Mouse (Mus musculus): ENCODE data around the gene Sohlh1. TPM values are rescaled to one million over a fixed set of nuclear protein-coding genes. Genes with fewer than 3 reads are reported as not detected.

Gene Sohlh1
- total and polyA plus RNA-seq, 3 experiments, result not detected

GRCm38 (mm10) chr2:25830786-25831185, 16.3 kb downstream of the Sohlh1 start:
- TF ChIP-seq KAT2A (conservative IDR thresholded peaks at IDR 0.05; ENCODE audit: low read depth, low read length), result no peak
- TF ChIP-seq GABPA (IDR thresholded peaks at IDR 0.05; ENCODE audit: low read depth, low read length), result no peak
- no peak for TF ChIP-seq CTCF (IDR thresholded peaks at IDR 0.05 in 2 of 3, conservative IDR thresholded peaks at IDR 0.05 in 1 of 3; ENCODE audit: control insufficient read depth in 1 of 3, insufficient read depth in 1 of 3, low read depth in 2 of 3, low read length in 3 of 3, poor library complexity in 1 of 3, severe bottlenecking in 1 of 3)
- TF ChIP-seq ETS1 (IDR thresholded peaks at IDR 0.05; ENCODE audit: low read depth, low read length), result no peak
- TF ChIP-seq GATA1 (IDR thresholded peaks at IDR 0.05; ENCODE audit: low read depth, low read length), result no peak
- no peak for TF ChIP-seq POLR2AphosphoS5 (IDR thresholded peaks at IDR 0.05; ENCODE audit: borderline replicate concordance, low read depth, low read length)
- no peak for TF ChIP-seq NRF1 (IDR thresholded peaks at IDR 0.05; ENCODE audit: insufficient read depth, low read depth, low read length, poor library complexity, severe bottlenecking)
- no peak for TF ChIP-seq MAZ (IDR thresholded peaks at IDR 0.05; ENCODE audit: low read depth, low read length)
- no peak for TF ChIP-seq TBP (IDR thresholded peaks at IDR 0.05; ENCODE audit: low read depth, low read length)
- no peak for TF ChIP-seq ZKSCAN1 (IDR thresholded peaks at IDR 0.05; ENCODE audit: low read depth, low read length)
- TF ChIP-seq USF1 (IDR thresholded peaks at IDR 0.05; ENCODE audit: low read depth, low read length), result no peak
- TF ChIP-seq RAD21 (IDR thresholded peaks at IDR 0.05; ENCODE audit: low read depth, low read length), result no peak
- TF ChIP-seq E2F4 (IDR thresholded peaks at IDR 0.05; ENCODE audit: borderline replicate concordance, low read depth, low read length), result no peak
- no peak for TF ChIP-seq TCF12 (IDR thresholded peaks at IDR 0.05; ENCODE audit: low read depth, low read length)
- no peak for TF ChIP-seq UBTF (IDR thresholded peaks at IDR 0.05; ENCODE audit: borderline replicate concordance, insufficient read depth, low read depth, low read length)
- H3K9me3 ChIP-seq (replicated peaks; ENCODE audit: insufficient read depth, low read length), result no peaks in the 10 kb centered on the region
- H3K79me2 ChIP-seq (ENCODE audit: control insufficient read depth, insufficient read depth, low read length, poor library complexity), result no peaks in the 10 kb centered on the region
- no peak overlapping the region for H3K27ac ChIP-seq (ENCODE audit: control insufficient read depth, low read depth, low read length)
- H3K4me1 ChIP-seq (ENCODE audit: control insufficient read depth in 1 of 2, insufficient read depth in 2 of 2, low read length in 2 of 2), result no peaks in the 10 kb centered on the region
- no peak overlapping the region for H3K9ac ChIP-seq (ENCODE audit: control insufficient read depth, low read depth, low read length, poor library complexity, severe bottlenecking)
- H3K27me3 ChIP-seq (ENCODE audit: control insufficient read depth in 1 of 2, insufficient read depth in 2 of 2, low read length in 2 of 2), result peaks cover 0 to 1% of the 10 kb centered on the region in 2 experiments; a peak in 1 of 4 replicates
- H3K4me3 ChIP-seq (ENCODE audit: control insufficient read depth in 1 of 2, insufficient read depth in 1 of 2, low read depth in 2 of 2, low read length in 2 of 2), result no peak overlapping the region
- DNase-seq (ENCODE audit: low read depth, low spot score), result no peak
- no peaks in the 10 kb centered on the region for H3K36me3 ChIP-seq (ENCODE audit: control insufficient read depth in 1 of 2, insufficient read depth in 2 of 2, low read length in 2 of 2)

DNA sequence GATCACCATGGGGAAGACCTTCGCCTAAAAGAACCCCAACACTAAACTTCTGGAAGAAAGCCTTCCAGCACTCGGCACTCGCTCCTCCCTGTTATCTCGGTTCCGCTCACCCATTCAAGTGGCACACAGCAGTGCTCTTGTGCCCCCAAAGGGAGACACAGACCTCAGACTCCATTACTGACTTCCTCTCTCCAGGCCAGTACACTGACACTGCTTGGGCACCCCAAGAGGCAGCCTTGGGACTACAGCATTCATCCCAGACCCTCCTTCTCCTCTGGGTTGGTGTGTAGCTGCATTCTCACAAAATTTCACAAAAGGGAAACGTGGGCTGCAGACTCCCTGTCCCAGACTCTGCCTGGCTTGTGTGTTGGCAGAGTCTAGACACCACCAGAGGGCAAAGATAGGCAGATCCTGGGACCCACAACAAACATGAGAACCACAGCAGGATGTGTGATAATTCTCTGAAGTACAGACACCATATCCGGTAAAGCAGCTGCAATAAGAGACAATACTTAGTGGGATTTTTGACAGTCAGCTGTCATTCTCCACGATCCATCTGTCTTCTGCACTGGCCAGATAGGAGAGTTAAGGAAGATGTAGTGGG, 18.6 kb downstream of the Sohlh1 start:
- Histone ChIP-seq H3K36me3 (ENCODE audit: control insufficient read depth in 1 of 2, insufficient read depth in 2 of 2, low read length in 2 of 2) (no peaks in the 10 kb centered on the region), H3K79me2 (ENCODE audit: control insufficient read depth, insufficient read depth, low read length, poor library complexity) (no peaks in the 10 kb centered on the region), H3K9me3 (replicated peaks; ENCODE audit: insufficient read depth, low read length) (no peaks in the 10 kb centered on the region), H3K27me3 (ENCODE audit: control insufficient read depth in 1 of 2, insufficient read depth in 2 of 2, low read length in 2 of 2) (peaks cover 0 to 3% of the 10 kb centered on the region in 2 experiments; a peak in 2 of 4 replicates), H3K9ac (ENCODE audit: control insufficient read depth, low read depth, low read length, poor library complexity, severe bottlenecking) (no peak overlapping the region), H3K4me3 (ENCODE audit: control insufficient read depth in 1 of 2, insufficient read depth in 1 of 2, low read depth in 2 of 2, low read length in 2 of 2) (no peak overlapping the region), H3K4me1 (ENCODE audit: control insufficient read depth in 1 of 2, insufficient read depth in 2 of 2, low read length in 2 of 2) (no peaks in the 10 kb centered on the region), H3K27ac (ENCODE audit: control insufficient read depth, low read depth, low read length) (no peak overlapping the region)
- TF ChIP-seq MAX (IDR thresholded peaks at IDR 0.05; ENCODE audit: low read length), result no peak
- no peak for TF ChIP-seq POLR2AphosphoS2 (IDR thresholded peaks at IDR 0.05; ENCODE audit: low read length)
- TF ChIP-seq TBP (IDR thresholded peaks at IDR 0.05; ENCODE audit: low read depth, low read length), result no peak
- no peak for TF ChIP-seq GABPA (IDR thresholded peaks at IDR 0.05; ENCODE audit: low read depth, low read length)
- no peak for TF ChIP-seq NELFE (IDR thresholded peaks at IDR 0.05; ENCODE audit: low read depth, low read length)
- no peak for TF ChIP-seq SIN3A (IDR thresholded peaks at IDR 0.05; ENCODE audit: low read length)
- no peak for TF ChIP-seq POLR2A (IDR thresholded peaks at IDR 0.05; ENCODE audit: control insufficient read depth in 1 of 2, insufficient read depth in 1 of 2, low read depth in 1 of 2, low read length in 2 of 2, poor library complexity in 1 of 2)
- TF ChIP-seq BHLHE40 (IDR thresholded peaks at IDR 0.05; ENCODE audit: borderline replicate concordance, low read depth, low read length), result no peak
- TF ChIP-seq TAL1 (IDR thresholded peaks at IDR 0.05; ENCODE audit: low read length), result no peak
- no peak for TF ChIP-seq MEF2A (IDR thresholded peaks at IDR 0.05; ENCODE audit: extremely low read depth, insufficient replicate concordance, low read depth, low read length, poor library complexity, severe bottlenecking)
- TF ChIP-seq ZNF384 (IDR thresholded peaks at IDR 0.05; ENCODE audit: low read depth, low read length), result no peak
- no peak for TF ChIP-seq E2F4 (IDR thresholded peaks at IDR 0.05; ENCODE audit: borderline replicate concordance, low read depth, low read length)
- no peak for TF ChIP-seq TCF12 (IDR thresholded peaks at IDR 0.05; ENCODE audit: low read depth, low read length)
- no peak for TF ChIP-seq NRF1 (IDR thresholded peaks at IDR 0.05; ENCODE audit: insufficient read depth, low read depth, low read length, poor library complexity, severe bottlenecking)
- TF ChIP-seq USF1 (IDR thresholded peaks at IDR 0.05; ENCODE audit: low read depth, low read length), result no peak
- no peak for DNase-seq (ENCODE audit: low read depth, low spot score)

Data from MEL (cell line).